Mouse (Mus musculus): ENCODE measurements around the gene Ccn2. TPM values are rescaled to one million over a fixed set of nuclear protein-coding genes. Genes with fewer than 3 reads are reported as not detected.

Ccn2 gene
- polyA plus RNA-seq, 1 experiment from 2014 or later, result 29.5 TPM

DNA sequence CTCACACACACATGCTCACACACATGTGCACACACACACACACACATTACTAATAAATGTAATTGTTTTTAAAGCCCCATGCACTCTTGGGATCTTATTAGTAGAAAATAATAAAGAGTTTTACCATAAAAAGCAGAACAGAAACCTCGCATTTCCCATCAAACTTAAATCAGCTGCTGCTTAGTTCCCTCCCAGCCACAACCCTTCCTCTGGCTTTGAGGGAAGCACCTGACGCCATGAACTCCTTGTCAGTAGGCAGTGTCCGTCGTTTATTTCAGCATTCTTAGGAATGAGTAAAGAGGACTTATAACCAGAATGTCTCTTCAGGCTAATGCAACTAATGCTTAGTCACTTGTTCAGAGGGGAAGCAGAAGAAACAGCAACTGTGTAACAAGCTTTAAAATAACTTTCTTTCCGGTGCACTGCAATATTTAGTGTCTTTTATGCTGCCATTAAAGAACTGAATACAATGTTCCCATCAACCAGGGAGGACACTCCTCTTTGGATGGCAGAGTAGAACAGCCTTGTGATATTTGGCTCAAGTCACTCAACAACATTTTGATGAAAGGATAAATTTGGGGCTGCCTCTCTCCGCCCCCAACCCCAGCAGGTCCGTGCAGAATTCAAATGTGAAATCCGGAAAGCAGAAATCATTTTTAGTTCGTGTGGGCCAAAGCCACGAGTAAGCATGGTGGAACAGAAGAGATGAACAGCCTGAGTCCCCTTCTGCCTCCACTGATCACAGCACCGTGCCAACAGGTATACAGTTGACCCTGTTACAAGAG, 47.7 kb downstream of the Ccn2 start:
- Histone ChIP-seq H3K9me3 (ENCODE audit: control insufficient read depth, low read length) (no peaks in the 10 kb centered on the region), H3K27ac (replicated peaks in 1 of 2; ENCODE audit: control insufficient read depth in 1 of 2, insufficient read depth in 1 of 2, low read depth in 2 of 2, low read length in 2 of 2) (no peak overlapping the region), H3K9ac (ENCODE audit: low read length) (no peak overlapping the region), H3K36me3 (ENCODE audit: control insufficient read depth, insufficient read depth, low read length) (no peaks in the 10 kb centered on the region), H3K4me3 (ENCODE audit: control insufficient read depth in 1 of 2, insufficient read depth in 1 of 2, low read depth in 1 of 2, low read length in 2 of 2) (no peak overlapping the region), H3K4me2 (ENCODE audit: low read length) (no peak overlapping the region), H3K4me1 (ENCODE audit: control insufficient read depth in 2 of 2, insufficient read depth in 2 of 2, low read length in 2 of 2) (peaks cover 3 to 8% of the 10 kb centered on the region in 2 experiments), H3K27me3 (ENCODE audit: control insufficient read depth, insufficient read depth, low read length) (no peaks in the 10 kb centered on the region)
- 79% methylated on average over 11 of the region's 11 CpGs for WGBS
- no peak for ATAC-seq (ENCODE audit: insufficient number of reproducible peaks, insufficient read depth, low FRiP score, low read depth)

DNA sequence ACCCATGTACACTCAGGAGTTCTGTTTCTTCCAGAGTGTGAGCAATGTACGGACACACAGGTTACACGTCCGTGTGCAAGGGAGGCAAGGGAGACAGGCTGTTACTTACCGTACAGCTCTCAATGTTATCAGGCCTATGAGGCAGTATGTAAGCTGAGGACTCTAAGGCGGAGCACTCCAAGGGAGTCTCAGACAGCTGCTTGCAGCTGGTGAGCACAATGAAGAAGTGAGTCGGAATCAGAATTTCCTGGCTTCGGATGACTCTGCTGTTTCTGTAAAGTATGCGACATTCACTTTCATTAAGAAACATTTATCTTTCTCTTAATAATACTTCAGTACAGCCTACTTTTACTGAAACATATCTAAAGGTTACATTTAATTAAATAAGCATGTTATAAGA, 49.9 kb downstream of the Ccn2 start:
- Histone ChIP-seq H3K4me3 (ENCODE audit: control insufficient read depth in 1 of 2, insufficient read depth in 1 of 2, low read depth in 1 of 2, low read length in 2 of 2) (no peak overlapping the region), H3K9ac (ENCODE audit: low read length) (no peak overlapping the region), H3K27me3 (ENCODE audit: control insufficient read depth, insufficient read depth, low read length) (no peaks in the 10 kb centered on the region), H3K27ac (replicated peaks in 1 of 2; ENCODE audit: control insufficient read depth in 1 of 2, insufficient read depth in 1 of 2, low read depth in 2 of 2, low read length in 2 of 2) (no peak overlapping the region), H3K9me3 (ENCODE audit: control insufficient read depth, low read length) (no peaks in the 10 kb centered on the region), H3K36me3 (ENCODE audit: control insufficient read depth, insufficient read depth, low read length) (no peaks in the 10 kb centered on the region), H3K4me2 (ENCODE audit: low read length) (no peak overlapping the region), H3K4me1 (ENCODE audit: control insufficient read depth in 2 of 2, insufficient read depth in 2 of 2, low read length in 2 of 2) (no peaks in the 10 kb centered on the region)
- ATAC-seq (ENCODE audit: insufficient number of reproducible peaks, insufficient read depth, low FRiP score, low read depth), result no peak
- 80% methylated on average over 8 of the region's 8 CpGs for WGBS

Other genes with a start within 250 kb of the Ccn2 start
- gene Enpp1, start 116.7 kb downstream of the Ccn2 start, polyA plus RNA-seq (2014; fragmentation: Nextera tagmentation; extraction: Ambion mirVana), result 5.0 and 7.2 TPM in 2 replicates
- gene Enpp3, start 247.4 kb downstream of the Ccn2 start, polyA plus RNA-seq (2014; fragmentation: Nextera tagmentation; extraction: Ambion mirVana), result 2.9 and 3.8 TPM in 2 replicates